Mouse (Mus musculus) cortical plate, adult 2 months (tissue): ENCODE results near the gene Zfp811.

Experiments used
- CTCF ChIP-seq: fragments of 200-500 bp; IDR thresholded peaks from 2 replicates; pipeline ENCODE4 v1.5.1; 2011; ENCODE audit warnings: mild to moderate bottlenecking, control low read depth, low read length; ENCODE audit not compliant: insufficient read depth; ENCODE audit errors: extremely low read depth
- POLR2A ChIP-seq: fragments of 200-500 bp; IDR thresholded peaks from 2 replicates; pipeline ENCODE4 v1.6.1; 2011; ENCODE audit warnings: mild to moderate bottlenecking, low read length, control low read depth; ENCODE audit not compliant: insufficient read depth; ENCODE audit errors: extremely low read depth

DNA sequence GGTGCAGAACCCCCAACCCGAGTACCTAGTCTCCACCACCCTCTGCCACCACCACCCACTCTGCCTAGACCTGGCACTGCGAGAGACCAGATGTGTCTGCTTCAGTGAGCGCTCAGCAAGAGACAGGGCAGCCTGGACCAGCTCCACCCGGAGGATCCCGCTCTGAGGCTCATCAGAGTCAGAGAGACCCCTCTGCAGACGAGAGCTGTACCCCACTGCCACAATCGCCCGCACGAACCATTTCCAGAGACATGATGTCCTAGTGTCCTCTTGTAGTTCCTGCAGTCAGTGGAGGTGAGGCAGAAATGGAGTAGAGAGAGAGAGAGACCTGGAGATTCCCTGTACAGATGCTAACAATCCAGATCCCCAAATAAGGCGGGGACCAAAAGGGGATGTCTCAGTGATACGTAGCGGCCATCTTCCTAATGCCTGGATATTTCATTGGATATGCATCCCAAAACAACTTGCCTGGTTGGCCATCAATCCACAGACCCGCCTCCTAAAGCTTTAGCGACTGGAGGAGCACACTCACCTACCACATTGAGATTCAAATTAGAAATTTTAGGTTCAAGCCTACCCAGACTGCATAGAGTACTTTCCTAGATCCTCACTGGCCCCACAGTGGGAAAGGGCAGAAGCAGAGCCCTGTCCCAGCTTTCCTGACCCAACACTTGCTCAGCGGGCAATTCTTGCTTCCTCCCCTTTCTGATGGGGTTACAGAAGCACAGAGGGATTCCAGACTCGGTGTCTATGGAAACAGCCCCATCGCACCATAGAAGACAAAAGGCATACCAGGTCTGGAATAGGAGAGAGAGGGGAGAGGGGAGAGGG lies at the start of gene Zfp811:
- TF ChIP-seq POLR2A (no peak; the same call in 1 of the 2 replicates), CTCF (no peak)
